Mouse (Mus musculus): ENCODE measurements around the gene Gm17720.

Gm17720 gene

DNA sequence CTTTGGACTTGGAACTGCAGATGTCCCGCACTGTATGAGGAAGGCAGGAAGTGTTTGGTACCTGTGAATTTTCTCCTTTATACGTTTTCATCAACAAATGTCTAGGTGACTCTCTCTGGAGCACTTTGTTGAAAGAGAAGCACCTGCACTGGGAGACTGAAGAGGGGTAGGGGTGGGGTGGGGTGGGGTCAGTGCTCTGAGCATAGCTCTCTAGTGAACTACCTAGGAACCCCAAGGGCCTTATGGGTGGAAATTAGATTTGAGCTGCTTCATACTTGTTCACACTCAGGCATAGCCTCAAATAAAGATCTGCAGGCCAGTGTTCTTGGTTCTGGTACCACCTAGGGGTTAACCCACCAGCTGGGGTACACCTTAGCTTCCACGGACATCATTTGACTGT lies at the start of gene Gm17720:
TSS of gene Gm17720 (minus strand) at position 101 of the 400 bp plus-strand sequence.
- no peak for DNase-seq

- peak; percentile 6 to 20 for DNase-seq
Measured at GRCm38 (mm10) chr8:110145538-110145937, 43.0 kb upstream of the Gm17720 start.

DNA sequence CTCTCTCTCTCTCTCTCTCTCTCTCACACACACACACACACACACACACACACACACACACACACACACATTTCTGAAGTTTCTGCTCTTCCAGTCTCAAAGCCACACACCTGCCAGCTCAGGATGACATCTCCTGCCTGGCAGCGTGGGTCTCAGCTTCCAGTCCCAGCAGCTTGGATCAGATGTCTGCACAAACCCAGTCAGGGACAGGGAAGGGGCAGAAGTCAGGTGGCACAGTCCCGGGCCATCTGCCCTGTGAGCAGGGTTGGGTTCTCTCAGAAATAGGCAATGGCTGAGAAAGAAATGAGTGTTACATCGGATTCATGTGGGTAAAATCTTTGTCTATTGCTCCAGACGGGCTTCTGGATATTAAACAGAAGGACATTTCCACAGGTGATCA lies 38.2 kb upstream of the Gm17720 start:
- DNase-seq = no peak

GRCm38 (mm10) chr8:110140156-110140555 lies 37.6 kb upstream of the Gm17720 start:
- no peak for DNase-seq

DNA sequence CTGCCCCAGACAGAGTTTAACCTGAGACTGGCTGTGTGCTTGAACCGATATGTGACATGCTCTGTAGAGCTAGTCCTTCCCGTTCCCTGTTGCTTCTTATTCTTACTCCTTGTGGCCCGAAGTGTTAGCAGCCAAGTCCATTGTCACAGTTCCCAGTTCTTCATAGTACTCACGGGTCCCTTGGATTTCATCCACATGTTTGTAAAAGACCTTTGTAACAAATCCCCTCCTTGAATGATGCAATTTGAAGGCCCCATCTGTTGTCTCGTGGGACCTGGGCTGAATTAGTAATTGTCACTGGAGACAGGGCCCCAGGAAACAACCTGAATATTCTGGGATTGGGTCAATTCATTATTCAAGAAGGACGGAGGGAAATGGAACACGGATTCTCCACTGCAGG lies 33.0 kb upstream of the Gm17720 start:
- no peak for DNase-seq

DNA sequence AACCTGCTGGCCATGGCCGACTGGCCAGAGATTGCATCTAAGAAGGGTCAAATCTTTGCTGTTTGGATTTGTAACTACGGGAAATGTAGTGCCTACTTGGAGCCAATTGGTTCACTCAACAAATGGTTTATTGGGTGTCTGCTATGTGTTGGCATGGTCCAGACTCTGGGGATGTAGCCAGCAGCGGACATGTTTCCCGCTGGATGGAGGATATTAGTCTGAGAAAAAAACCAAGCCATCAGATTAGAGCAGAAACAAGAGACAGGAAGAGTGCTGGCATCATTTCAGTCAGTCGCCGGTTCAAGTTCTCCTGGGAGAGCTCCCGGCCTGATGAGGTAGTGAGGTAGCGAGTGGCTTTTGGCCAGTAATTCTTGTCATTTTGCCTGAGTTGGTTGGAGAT lies 31.7 kb upstream of the Gm17720 start:
- DNase-seq = no peak

- DNase-seq = peak; percentile 53 to 56
Measured at GRCm38 (mm10) chr8:110130537-110130936, 28.0 kb upstream of the Gm17720 start.

DNA sequence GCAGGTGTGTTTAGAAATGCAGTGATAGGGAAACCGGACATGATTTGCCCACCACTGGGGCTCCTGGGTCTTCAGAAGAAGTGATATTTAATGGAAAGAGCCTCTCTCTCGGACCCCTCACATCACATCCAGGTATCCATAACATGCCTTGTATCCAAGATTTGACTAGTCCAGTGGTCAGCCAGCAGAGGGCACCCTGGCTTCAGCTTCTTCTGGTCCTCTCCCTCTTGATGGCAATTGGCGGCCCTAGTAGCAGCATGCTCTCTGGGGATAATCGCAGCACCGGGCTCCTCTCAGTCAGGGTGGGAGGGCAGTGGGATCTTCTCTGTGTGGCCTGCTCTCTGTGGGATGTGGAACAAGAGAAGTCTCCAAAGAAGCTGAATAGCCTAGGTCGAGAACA lies 17.2 kb upstream of the Gm17720 start:
- no peak for DNase-seq

- DNase-seq = no peak
Measured at GRCm38 (mm10) chr8:110101676-110102075, 877 bp downstream of the Gm17720 start.

GRCm38 (mm10) chr8:110100907-110101306 lies 1.6 kb downstream of the Gm17720 start, which contains the start of gene Gm21964:
Gene Gm21964, plus strand, starts transcription at chr8:110101207.
- no peak for DNase-seq

DNA sequence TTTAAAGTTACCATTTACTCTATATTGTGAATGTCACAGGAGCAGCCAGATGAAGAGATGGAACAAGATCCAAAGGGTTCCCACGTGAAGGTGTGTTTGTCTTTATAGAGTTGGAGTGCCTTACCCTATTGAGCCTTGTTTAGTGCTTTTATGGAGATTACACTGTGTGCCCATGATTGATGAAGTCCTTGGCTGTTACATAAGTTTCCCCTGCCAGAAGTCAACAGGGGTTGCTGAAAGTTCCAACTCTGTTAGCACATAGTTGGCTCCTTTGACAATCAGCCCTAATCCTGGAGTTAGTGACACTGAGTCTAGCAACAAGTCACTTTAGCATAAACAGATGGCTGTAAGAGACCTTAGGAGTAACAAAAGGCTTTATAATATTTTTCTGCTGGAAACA lies 10.7 kb downstream of the Gm17720 start:
- DNase-seq = peak in 1 of 2 experiments; percentile 10

DNA sequence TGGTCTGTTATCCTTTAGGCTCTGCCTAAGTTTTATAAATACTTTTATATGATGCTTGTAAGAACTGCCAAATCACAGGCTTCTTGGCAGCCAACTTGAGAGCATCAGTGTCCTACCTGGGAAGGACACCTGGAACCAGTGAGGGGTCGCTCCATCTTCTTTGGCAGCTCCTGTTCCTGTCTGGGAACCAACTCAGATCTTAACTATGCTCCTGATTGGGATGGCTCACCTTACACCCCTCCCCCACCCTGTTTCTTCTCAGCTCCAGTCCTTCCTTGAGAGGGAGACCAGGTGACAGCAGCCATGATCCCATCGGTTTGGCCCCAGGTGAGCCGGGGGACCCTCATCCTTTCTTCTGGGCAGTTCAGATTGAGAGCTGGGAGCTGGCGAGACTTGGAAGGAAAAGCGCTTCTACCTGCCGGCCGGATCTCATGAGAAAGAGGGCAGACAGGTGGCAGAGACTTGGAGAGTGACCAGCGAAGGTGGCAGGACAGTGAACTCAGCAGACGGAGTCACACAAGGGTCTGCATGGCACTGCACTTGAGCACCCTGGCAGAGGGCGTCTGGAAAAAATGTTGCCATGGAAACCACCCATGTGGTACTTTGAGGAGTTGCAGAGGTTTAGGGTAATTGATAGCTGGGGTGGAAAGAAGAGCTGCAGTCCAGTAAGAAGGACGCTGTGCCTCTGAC lies 20.0 kb downstream of the Gm17720 start:
- no peak for DNase-seq

- DNase-seq = peak; percentile 59 to 74
Measured at GRCm38 (mm10) chr8:110079282-110080221, 23.0 kb downstream of the Gm17720 start, which contains the start of gene Zfp612. Gene Zfp612, plus strand, starts transcription at chr8:110079746.

DNA sequence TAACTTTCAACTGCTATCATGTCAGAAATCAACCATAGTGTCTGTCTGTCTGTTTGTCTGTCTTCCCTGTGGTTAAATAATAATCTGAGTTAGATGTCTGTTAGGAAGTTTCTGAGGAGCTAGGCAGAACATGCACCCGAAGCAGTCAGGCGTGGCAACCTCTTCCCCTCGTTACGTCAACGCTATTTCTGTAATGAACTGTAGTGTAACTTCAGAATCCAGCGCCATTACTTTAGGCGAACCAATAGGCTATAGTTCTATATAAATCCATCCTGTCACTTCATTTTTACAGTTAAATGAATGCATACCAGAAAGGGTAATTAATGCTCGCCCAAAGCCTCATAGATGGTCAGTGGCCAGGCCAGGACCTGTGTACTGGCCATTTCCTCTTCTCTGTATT lies 28.1 kb downstream of the Gm17720 start:
- no peak for DNase-seq

DNA sequence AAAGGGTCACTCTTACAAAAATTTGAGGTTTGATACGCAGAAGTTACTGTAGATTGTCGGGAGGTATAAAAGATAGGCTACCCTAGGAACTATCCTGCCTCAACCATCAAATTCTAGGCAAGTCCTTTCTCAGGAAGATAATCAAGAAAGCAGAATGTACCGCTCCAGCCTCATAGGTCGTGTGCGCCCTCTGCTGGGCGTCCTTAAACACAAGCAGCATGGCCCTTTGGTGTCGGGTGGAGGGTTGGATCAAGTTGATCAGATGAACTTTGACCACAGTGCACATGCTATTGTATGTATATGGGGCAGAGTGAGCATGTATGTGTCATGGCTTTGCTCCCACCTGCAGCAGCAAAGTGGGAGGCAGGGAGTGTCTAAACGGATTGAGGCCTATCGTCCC lies 31.0 kb downstream of the Gm17720 start:
- DNase-seq = peak; percentile 34 to 40

GRCm38 (mm10) chr8:110069706-110070105 lies 32.8 kb downstream of the Gm17720 start:
- DNase-seq = no peak

GRCm38 (mm10) chr8:110065676-110066075 lies 36.9 kb downstream of the Gm17720 start:
- DNase-seq = no peak

- DNase-seq = no peak
Measured at GRCm38 (mm10) chr8:110064606-110065365, 37.8 kb downstream of the Gm17720 start.

DNA sequence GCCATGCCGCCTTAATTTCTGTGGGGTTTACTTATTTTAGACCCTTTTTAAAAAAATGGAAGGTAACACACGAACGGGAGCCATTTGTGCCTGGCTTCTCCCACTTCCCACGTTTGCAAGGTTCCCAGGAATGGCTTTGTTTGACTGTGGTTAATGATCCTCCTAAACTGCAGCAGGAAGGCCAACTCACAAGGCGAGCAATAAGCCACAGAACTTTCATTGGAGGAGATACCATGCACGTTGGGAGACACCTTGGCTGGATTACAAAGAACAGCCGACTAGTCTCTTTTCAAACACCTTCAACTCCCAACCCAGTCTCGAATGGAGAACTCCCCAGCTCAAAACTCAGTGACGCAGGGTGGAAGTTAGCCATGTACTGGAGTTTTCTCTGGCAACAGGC lies 38.4 kb downstream of the Gm17720 start:
- DNase-seq = no peak

- DNase-seq = no peak
Measured at GRCm38 (mm10) chr8:110058207-110058606, 44.3 kb downstream of the Gm17720 start.

- no peak for DNase-seq
Measured at GRCm38 (mm10) chr8:110051208-110051607, 51.3 kb downstream of the Gm17720 start.

DNA sequence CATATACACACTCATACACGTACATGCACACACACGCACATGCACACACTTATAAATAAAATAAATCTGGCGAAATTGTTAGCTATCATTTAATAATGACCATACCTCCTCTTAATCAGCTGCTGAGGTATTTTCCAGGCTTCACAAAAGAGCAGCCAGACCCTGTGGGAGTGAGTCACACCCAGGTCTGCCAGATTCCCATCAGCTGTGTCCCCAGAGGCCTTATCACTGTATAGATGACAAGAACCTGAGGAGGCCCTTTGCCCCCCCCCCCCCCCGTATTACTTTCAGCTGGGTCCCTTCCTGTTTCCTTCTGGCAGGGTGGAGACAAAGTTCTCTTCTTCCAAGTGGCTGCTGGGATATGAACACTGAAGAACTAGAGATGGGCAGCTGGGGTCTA lies 62.0 kb downstream of the Gm17720 start:
- DNase-seq = no peak

GRCm38 (mm10) chr8:110039659-110040058 lies 62.9 kb downstream of the Gm17720 start, which contains the start of gene Chst4:
Gene Chst4, minus strand, starts transcription at chr8:110039740.
- DNase-seq = no peak

Data from lung, adult 18-20 months (tissue).